Mouse (Mus musculus) liver, embryonic 16.5 days (tissue): ENCODE results near the gene Map4k1. TPM values are rescaled to one million over a fixed set of nuclear protein-coding genes. Genes with fewer than 3 reads are reported as not detected.

ENCODE experiments used
- ATAC-seq: fragments of 200-750 bp; cut with Nextera tagmentation; 2 replicates; pipeline ENCODE4 v1.8.0; 2017; ENCODE audit warnings: low read depth, mild to moderate bottlenecking, moderate number of reproducible peaks, moderate library complexity
- H3K27ac ChIP-seq: fragments of 300-500 bp; sonication (generic); 2 replicates; pipeline ENCODE4 v1.5.1; 2014; ENCODE audit warnings: mild to moderate bottlenecking, low read length
- H3K27me3 ChIP-seq: fragments of 300-500 bp; sonication (generic); 2 replicates; pipeline ENCODE4 v1.6.1; 2014; ENCODE audit warnings: low read depth, low read length, mixed read lengths; ENCODE audit not compliant: control insufficient read depth, insufficient read depth
- H3K36me3 ChIP-seq: fragments of 300-500 bp; sonication (generic); 2 replicates; pipeline ENCODE4 v1.6.1; 2014; ENCODE audit warnings: mild to moderate bottlenecking; ENCODE audit not compliant: control insufficient read depth, insufficient read depth
- H3K4me1 ChIP-seq: fragments of 300-500 bp; sonication (generic); 2 replicates; pipeline ENCODE4 v1.6.1; 2014; ENCODE audit warnings: low read depth, low read length, mixed read lengths; ENCODE audit not compliant: control insufficient read depth
- H3K4me2 ChIP-seq: fragments of 300-500 bp; sonication (generic); 2 replicates; pipeline ENCODE4 v1.6.1; 2014; ENCODE audit warnings: low read depth, low read length, mixed read lengths
- H3K4me3 ChIP-seq: fragments of 300-500 bp; sonication (generic); 2 replicates; pipeline ENCODE4 v1.5.1; 2014; ENCODE audit warnings: low read depth, mild to moderate bottlenecking, low read length
- H3K9ac ChIP-seq: fragments of 300-500 bp; sonication (generic); 2 replicates; pipeline ENCODE4 v1.6.1; 2014; ENCODE audit warnings: low read depth, low read length
- H3K9me3 ChIP-seq: fragments of 300-500 bp; sonication (generic); replicated peaks from 2 replicates; pipeline ENCODE4 v1.6.1; 2016; ENCODE audit warnings: low read length; ENCODE audit not compliant: control insufficient read depth
- WGBS: fragments of 180-500 bp; shearing (Covaris S2); extraction: QIAGEN DNeasy Blood & Tissue Kit; methylation state at CpG from one replicate; pipeline ENCODE4 v1.1.7; 2014; ENCODE audit not compliant: insufficient replicate concordance; 5-methylcytosine and 5-hydroxymethylcytosine counted together
- polyA plus RNA-seq: library from polyadenylated mRNA; unstranded; fragments of >200 nt; fragmentation: Nextera tagmentation; extraction: Ambion mirVana; gene quantifications from 2 replicates; pipeline ENCODE4 v1.2.1, GENCODE M21; 2015

Map4k1 gene
- polyA plus RNA-seq, 1 experiment from 2014 or later: 28.3 TPM

DNA sequence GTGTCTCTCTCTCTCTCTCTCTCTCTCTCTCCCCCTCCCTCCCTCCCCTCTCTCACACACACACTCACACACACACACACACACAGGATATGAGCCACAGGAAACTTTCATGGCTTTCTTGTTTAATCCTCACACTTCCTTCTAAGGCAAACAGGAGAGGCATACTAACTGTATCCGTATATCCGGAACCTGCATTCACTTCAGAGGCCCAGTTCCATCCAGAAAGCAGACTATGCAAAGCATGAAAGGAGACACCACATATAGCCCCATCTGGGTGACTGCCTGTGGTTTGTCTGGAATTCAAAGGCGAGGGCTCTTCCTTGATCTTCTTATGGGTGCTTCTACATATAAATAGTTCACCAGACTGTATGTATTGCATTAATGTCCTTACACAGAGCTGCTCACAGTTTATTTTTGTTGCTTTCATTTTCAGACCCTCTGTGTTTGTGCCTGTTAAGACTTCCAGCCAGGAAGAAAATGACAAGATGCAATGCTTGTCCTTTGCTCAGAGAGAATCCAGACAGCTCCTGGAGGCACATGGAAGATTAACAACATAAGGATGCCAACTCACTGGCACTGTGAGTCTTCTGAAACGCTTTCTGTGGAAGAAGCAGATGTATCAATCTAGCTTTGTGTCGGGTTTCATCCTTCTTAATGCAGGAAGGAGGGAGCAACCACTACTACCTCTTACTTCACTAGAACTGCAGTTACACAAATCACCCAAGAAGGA is 38.2 kb upstream of the Map4k1 start:
- no peaks in the 10 kb centered on the region; the same call in 1 of the 2 replicates for H3K36me3 ChIP-seq
- no peak overlapping the region for H3K4me3 ChIP-seq
- WGBS: 57% methylated on average over 5 of the region's 5 CpGs
- H3K27me3 ChIP-seq: no peaks in the 10 kb centered on the region
- peaks cover 61% of the 10 kb centered on the region for H3K4me1 ChIP-seq
- no peak for ATAC-seq
- H3K9me3 ChIP-seq: no peaks in the 10 kb centered on the region
- H3K27ac ChIP-seq: no peak overlapping the region; the same call in 1 of the 2 replicates
- no peak overlapping the region for H3K9ac ChIP-seq
- H3K4me2 ChIP-seq: no peak overlapping the region

GRCm38 (mm10) chr7:28944756-28945415 is 37.0 kb upstream of the Map4k1 start:
- Histone ChIP-seq H3K36me3 (no peaks in the 10 kb centered on the region; the same call in 1 of the 2 replicates), H3K4me2 (no peak overlapping the region), H3K9ac (no peak overlapping the region), H3K4me1 (peaks cover 56% of the 10 kb centered on the region), H3K9me3 (no peaks in the 10 kb centered on the region), H3K27ac (peak overlapping the region; percentile 57), H3K27me3 (no peaks in the 10 kb centered on the region), H3K4me3 (no peak overlapping the region)
- no peak for ATAC-seq
- WGBS: 50% methylated on average over 6 of the region's 6 CpGs

DNA sequence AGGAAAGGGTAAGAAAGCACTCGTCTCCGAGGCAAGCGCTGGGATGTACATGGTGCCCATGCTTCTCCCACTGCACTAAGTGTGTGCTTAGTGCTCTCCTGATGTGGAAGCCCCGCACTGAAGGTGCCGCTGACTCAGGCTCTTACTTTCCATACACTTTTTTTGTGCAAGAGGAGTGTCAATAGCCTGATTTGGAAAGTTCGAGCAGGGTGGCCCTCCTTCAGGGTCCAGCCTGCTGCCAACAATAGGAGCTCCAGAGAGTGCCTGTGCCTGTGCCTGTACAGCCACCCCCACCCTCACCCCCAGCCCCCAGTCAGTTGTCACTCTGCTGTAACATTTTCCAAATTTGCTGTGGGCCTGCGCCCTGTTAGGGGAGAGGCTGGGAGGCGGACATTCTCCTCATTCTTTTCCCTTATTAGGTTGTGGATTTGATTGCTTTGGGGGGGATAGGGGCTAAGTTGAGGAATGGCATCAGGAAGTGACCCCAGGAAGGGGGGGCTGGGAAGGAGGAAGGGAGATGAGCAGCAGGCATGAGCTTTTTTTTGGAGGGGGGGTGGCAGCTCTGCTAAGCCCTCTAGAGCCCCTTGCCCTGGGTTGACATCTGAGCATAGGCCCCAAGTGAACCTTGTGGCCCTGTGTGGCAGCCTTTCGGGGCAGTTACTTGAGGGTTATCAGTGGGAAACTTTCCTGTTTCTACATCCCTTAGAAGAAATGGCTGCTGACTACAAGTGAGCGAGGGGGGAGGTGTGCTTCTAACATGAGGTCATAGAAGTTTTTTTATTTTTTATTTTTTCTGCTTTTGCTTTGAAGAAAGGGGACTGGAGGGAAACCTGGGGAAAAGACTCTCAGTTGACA is 36.2 kb upstream of the Map4k1 start:
- no peak overlapping the region for H3K9ac ChIP-seq
- H3K9me3 ChIP-seq: no peaks in the 10 kb centered on the region
- no peaks in the 10 kb centered on the region for H3K27me3 ChIP-seq
- no peak overlapping the region for H3K4me3 ChIP-seq
- H3K27ac ChIP-seq: peak overlapping the region; percentile 57
- H3K36me3 ChIP-seq: no peaks in the 10 kb centered on the region; the same call in 1 of the 2 replicates
- peak; percentile 10; the same call in 1 of the 2 replicates for ATAC-seq
- 57% methylated on average over 10 of the region's 10 CpGs for WGBS
- peaks cover 48% of the 10 kb centered on the region for H3K4me1 ChIP-seq
- H3K4me2 ChIP-seq: no peak overlapping the region

DNA sequence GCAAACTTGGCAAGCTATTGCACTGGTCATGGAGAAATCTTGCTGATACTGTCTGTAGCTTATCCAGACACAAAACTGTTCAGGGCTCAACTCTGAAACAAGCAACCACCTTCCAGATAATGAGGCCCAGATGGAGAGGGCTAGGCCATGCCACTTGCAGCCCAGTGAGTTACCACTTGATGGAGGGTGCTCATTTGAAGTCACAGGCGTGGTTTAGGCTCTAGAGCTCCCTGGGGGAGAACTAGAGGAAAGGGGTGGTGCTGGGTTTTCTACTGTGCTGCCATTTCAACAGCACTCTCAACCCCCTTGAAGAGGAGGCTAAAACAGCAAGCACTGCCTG is 35.6 kb upstream of the Map4k1 start:
- Histone ChIP-seq H3K9ac (no peak overlapping the region), H3K4me1 (peaks cover 50% of the 10 kb centered on the region), H3K27me3 (no peaks in the 10 kb centered on the region), H3K9me3 (no peaks in the 10 kb centered on the region), H3K4me3 (no peak overlapping the region), H3K27ac (peak overlapping the region; percentile 57), H3K4me2 (no peak overlapping the region), H3K36me3 (no peaks in the 10 kb centered on the region; the same call in 1 of the 2 replicates)
- 23% methylated on average over 1 of the region's 1 CpGs for WGBS
- 0 out of 2 replicates have a peak, but pooled peaks have one; percentile 22 for ATAC-seq

- H3K9me3 ChIP-seq: no peaks in the 10 kb centered on the region
These were observed 33.1 kb upstream of the Map4k1 start for GRCm38 (mm10) chr7:28948746-28949145.

DNA sequence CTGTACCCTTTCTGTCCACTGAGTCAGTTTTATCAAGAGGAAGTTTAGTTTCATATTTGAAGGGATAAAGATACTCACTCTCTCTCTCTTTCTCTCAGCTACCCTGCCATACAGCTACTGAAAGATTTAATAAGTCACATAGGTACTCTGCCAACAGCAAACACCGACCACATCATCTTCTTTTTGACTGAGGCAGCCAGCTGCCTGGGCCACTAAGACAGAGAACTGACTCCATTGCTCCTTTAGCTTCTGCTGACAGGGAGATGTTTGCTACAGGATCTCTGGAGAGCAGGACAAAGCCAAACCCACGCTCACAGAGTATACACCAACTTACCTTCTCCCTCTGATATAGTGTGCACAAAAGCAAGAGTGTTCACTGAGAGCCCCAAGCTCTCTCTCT is 32.6 kb upstream of the Map4k1 start:
- H3K9me3 ChIP-seq: no peaks in the 10 kb centered on the region
- WGBS: 71% methylated on average over 2 of the region's 2 CpGs
- no peak overlapping the region for H3K9ac ChIP-seq
- peaks cover 68% of the 10 kb centered on the region for H3K4me1 ChIP-seq
- ATAC-seq: no peak
- no peaks in the 10 kb centered on the region for H3K27me3 ChIP-seq
- H3K4me3 ChIP-seq: no peak overlapping the region
- H3K4me2 ChIP-seq: no peak overlapping the region
- no peak overlapping the region for H3K27ac ChIP-seq
- no peaks in the 10 kb centered on the region; the same call in 1 of the 2 replicates for H3K36me3 ChIP-seq

More at GRCm38 (mm10) chr7:28948746-28949145, 33.1 kb upstream of the Map4k1 start:
- Histone ChIP-seq H3K4me1 (peaks cover 63% of the 10 kb centered on the region), H3K36me3 (no peaks in the 10 kb centered on the region; the same call in 1 of the 2 replicates), H3K9ac (no peak overlapping the region), H3K27me3 (no peaks in the 10 kb centered on the region), H3K27ac (no peak overlapping the region), H3K4me2 (no peak overlapping the region), H3K4me3 (no peak overlapping the region)
- WGBS: 90% methylated on average over 7 of the region's 7 CpGs
- no peak for ATAC-seq

GRCm38 (mm10) chr7:28950346-28951037 is 31.4 kb upstream of the Map4k1 start:
- no peak overlapping the region for H3K9ac ChIP-seq
- H3K4me1 ChIP-seq: peaks cover 77% of the 10 kb centered on the region
- H3K9me3 ChIP-seq: no peaks in the 10 kb centered on the region
- H3K27ac ChIP-seq: no peak overlapping the region
- WGBS: 82% methylated on average over 10 of the region's 10 CpGs
- H3K4me2 ChIP-seq: no peak overlapping the region
- no peak for ATAC-seq
- H3K4me3 ChIP-seq: no peak overlapping the region
- H3K27me3 ChIP-seq: no peaks in the 10 kb centered on the region
- no peaks in the 10 kb centered on the region; the same call in 1 of the 2 replicates for H3K36me3 ChIP-seq

- no peak overlapping the region for H3K4me2 ChIP-seq
- H3K36me3 ChIP-seq: no peaks in the 10 kb centered on the region; the same call in 1 of the 2 replicates
- H3K27ac ChIP-seq: no peak overlapping the region
- H3K4me1 ChIP-seq: peaks cover 74% of the 10 kb centered on the region
- no peak for ATAC-seq
- no peak overlapping the region for H3K9ac ChIP-seq
- no peaks in the 10 kb centered on the region for H3K9me3 ChIP-seq
- no peak overlapping the region for H3K4me3 ChIP-seq
- 74% methylated on average over 2 of the region's 2 CpGs for WGBS
- no peaks in the 10 kb centered on the region for H3K27me3 ChIP-seq
These were observed 30.1 kb upstream of the Map4k1 start for GRCm38 (mm10) chr7:28951764-28952163.
